21 mouse cellular contexts compared by ENCODE assay signal in genomic region chr5:104061936-104062772, GRCm38 (mm10). TPM values are rescaled to one million over a fixed set of nuclear protein-coding genes. Genes with fewer than 3 reads are reported as not detected.
DNase-seq lines count a peak whose midpoint lies in the region; ATAC-seq and TF ChIP-seq lines count a peak whose summit lies in the region.
"Had no signal": no experiment of that assay in that cellular context is flagged by ENCODE, and none has a peak within 500 bp of the region (broad histone marks: within the 10 kb centered on the region; RNA-seq: fewer than 3 reads in every experiment).

No protein-coding gene starts in this region.

- no peak overlapping the region for H3K27ac ChIP-seq in midbrain, postnatal 0 days (ENCODE audit: low read depth, low read length)
- no peak overlapping the region for H3K27ac ChIP-seq in midbrain, embryonic 13.5 days
- peak overlapping the region; percentile 90 for H3K27ac ChIP-seq in liver, embryonic 12.5 days
- no peak overlapping the region for H3K27ac ChIP-seq in intestine, embryonic 16.5 days (ENCODE audit: low read length)
- H3K27ac ChIP-seq: heart, embryonic 10.5 days; hindbrain, embryonic 10.5 days; neural tube, embryonic 15.5 days had no signal

- no peak for DNase-seq in frontal cortex, postnatal 10 days (ENCODE audit: low spot score in 2 of 2)
- DNase-seq in midbrain, postnatal 0 days (ENCODE audit: low spot score) = peak; percentile 60
- peak; percentile 82 for DNase-seq in testis, postnatal 14 days (ENCODE audit: low spot score)
- DNase-seq in cerebellum, postnatal 14 days = no peak
- DNase-seq: adrenal gland, adult 8-10 months; cerebellum, adult 11 months; kidney, adult 9 months; lung, postnatal 14 days had no signal

- no peaks in the 10 kb centered on the region for H3K27me3 ChIP-seq in midbrain, postnatal 0 days (ENCODE audit: insufficient read depth, low read length)
- no peaks in the 10 kb centered on the region for H3K27me3 ChIP-seq in midbrain, embryonic 13.5 days
- H3K27me3 ChIP-seq in liver, embryonic 12.5 days (replicated peaks) = no peaks in the 10 kb centered on the region
- no peaks in the 10 kb centered on the region for H3K27me3 ChIP-seq in intestine, embryonic 16.5 days (replicated peaks; ENCODE audit: control insufficient read depth, insufficient read depth, low read length)
- H3K27me3 ChIP-seq: neural tube, embryonic 15.5 days had no signal

- H3K9me3 ChIP-seq in midbrain, postnatal 0 days (ENCODE audit: low read length) = no peaks in the 10 kb centered on the region
- H3K9me3 ChIP-seq in midbrain, embryonic 13.5 days = no peaks in the 10 kb centered on the region
- H3K9me3 ChIP-seq in liver, embryonic 12.5 days (replicated peaks) = no peaks in the 10 kb centered on the region
- H3K9me3 ChIP-seq in intestine, embryonic 16.5 days (ENCODE audit: control insufficient read depth, low read length) = no peaks in the 10 kb centered on the region
- H3K9me3 ChIP-seq: heart, embryonic 10.5 days; hindbrain, embryonic 10.5 days; neural tube, embryonic 15.5 days had no signal

- no peak for TF ChIP-seq CTCF in midbrain, postnatal 0 days (IDR thresholded peaks at IDR 0.05)

- H3K4me3 ChIP-seq in midbrain, postnatal 0 days (ENCODE audit: low read depth, low read length) = no peak overlapping the region
- H3K4me3 ChIP-seq in midbrain, embryonic 13.5 days (replicated peaks) = no peak overlapping the region
- H3K4me3 ChIP-seq in liver, embryonic 12.5 days = no peak overlapping the region
- no peak overlapping the region for H3K4me3 ChIP-seq in intestine, embryonic 16.5 days (ENCODE audit: low read length)
- H3K4me3 ChIP-seq: heart, embryonic 10.5 days; hindbrain, embryonic 10.5 days; neural tube, embryonic 15.5 days had no signal

- peak; percentile 55; the same call in 1 of the 2 replicates for ATAC-seq in frontal cortex, adult (ENCODE audit: low TSS enrichment)
- peak; percentile 49; the same call in 1 of the 2 replicates for ATAC-seq in midbrain, postnatal 0 days (ENCODE audit: low FRiP score)
- no peak for ATAC-seq in midbrain, embryonic 13.5 days
- ATAC-seq in liver, embryonic 12.5 days = peak; percentile 63
- ATAC-seq in intestine, embryonic 16.5 days = no peak
- ATAC-seq: forebrain, embryonic 14.5 days; midbrain, embryonic 16.5 days had no signal

- H3K9ac ChIP-seq in midbrain, postnatal 0 days (replicated peaks; ENCODE audit: low read length, poor library complexity, severe bottlenecking) = no peak overlapping the region
- no peak overlapping the region for H3K9ac ChIP-seq in midbrain, embryonic 13.5 days (replicated peaks)
- peak overlapping the region; percentile 50 for H3K9ac ChIP-seq in liver, embryonic 12.5 days
- H3K9ac ChIP-seq in intestine, embryonic 16.5 days (ENCODE audit: low read depth, low read length) = no peak overlapping the region
- H3K9ac ChIP-seq: neural tube, embryonic 15.5 days had no signal

- H3K4me2 ChIP-seq in midbrain, postnatal 0 days (ENCODE audit: low read depth, low read length, poor library complexity, severe bottlenecking) = no peak overlapping the region
- H3K4me2 ChIP-seq in midbrain, embryonic 13.5 days (replicated peaks) = no peak overlapping the region
- peak overlapping the region; percentile 64 for H3K4me2 ChIP-seq in liver, embryonic 12.5 days
- H3K4me2 ChIP-seq in intestine, embryonic 16.5 days (ENCODE audit: low read depth, low read length) = no peak overlapping the region
- H3K4me2 ChIP-seq: neural tube, embryonic 15.5 days had no signal

- peaks cover 17% of the 10 kb centered on the region for H3K36me3 ChIP-seq in midbrain, postnatal 0 days (ENCODE audit: insufficient read depth, low read length)
- H3K36me3 ChIP-seq in midbrain, embryonic 13.5 days = peaks cover 53% of the 10 kb centered on the region
- peaks cover 70% of the 10 kb centered on the region for H3K36me3 ChIP-seq in liver, embryonic 12.5 days
- H3K36me3 ChIP-seq in intestine, embryonic 16.5 days (ENCODE audit: control insufficient read depth, insufficient read depth, low read length) = peaks cover 12% of the 10 kb centered on the region

- WGBS in midbrain, postnatal 0 days = 73% methylated on average over 13 of the region's 13 CpGs
- WGBS in midbrain, embryonic 13.5 days = 75% methylated on average over 13 of the region's 13 CpGs
- WGBS in liver, embryonic 12.5 days (ENCODE audit: insufficient replicate concordance) = 77% methylated on average over 13 of the region's 13 CpGs
- WGBS in intestine, embryonic 16.5 days = 86% methylated on average over 13 of the region's 13 CpGs

- no peaks in the 10 kb centered on the region for H3K4me1 ChIP-seq in midbrain, postnatal 0 days (ENCODE audit: insufficient read depth, low read length)
- H3K4me1 ChIP-seq in midbrain, embryonic 13.5 days (replicated peaks) = no peaks in the 10 kb centered on the region
- peaks cover 33% of the 10 kb centered on the region for H3K4me1 ChIP-seq in liver, embryonic 12.5 days
- no peaks in the 10 kb centered on the region for H3K4me1 ChIP-seq in intestine, embryonic 16.5 days (ENCODE audit: control insufficient read depth, insufficient read depth, low read length)
- H3K4me1 ChIP-seq: heart, embryonic 10.5 days; hindbrain, embryonic 10.5 days had no signal

RNA-seq across cellular contexts. Expression of gene Gm17660, which starts 15.3 kb away (rescaled TPM):
- total RNA-seq in midbrain, postnatal 0 days (2014; rRNA removed) = not detected in 2 replicates
- polyA plus RNA-seq in midbrain, postnatal 0 days (2015; fragmentation: Nextera tagmentation; extraction: Ambion mirVana) = 0.83 and 1.1 TPM in 2 replicates
- polyA plus RNA-seq in midbrain, embryonic 13.5 days (2015; fragmentation: Nextera tagmentation; extraction: Ambion mirVana) = not detected in 2 replicates
- not detected in 2 replicates for polyA plus RNA-seq in liver, embryonic 12.5 days (2016; fragmentation: Nextera tagmentation; extraction: Ambion mirVana)
- not detected in 2 replicates for polyA plus RNA-seq in intestine, embryonic 16.5 days (2015; fragmentation: Nextera tagmentation; extraction: Ambion mirVana)
- total RNA-seq: adrenal gland, adult 8-10 months; layer of hippocampus, postnatal 10 days had no signal
- polyA plus RNA-seq: embryonic facial prominence, embryonic 11.5 days; heart, embryonic 10.5 days; hindbrain, embryonic 10.5 days; limb, embryonic 11.5 days; midbrain, embryonic 16.5 days; neural tube, embryonic 15.5 days; small intestine, adult 2 months had no signal

RNA-seq across cellular contexts. Expression of gene Nudt9, which starts 16.0 kb away (rescaled TPM):
- total RNA-seq in midbrain, postnatal 0 days (2014; rRNA removed) = 48.8 and 48.9 TPM in 2 replicates
- 70.4 and 72.5 TPM in 2 replicates for polyA plus RNA-seq in midbrain, postnatal 0 days (2015; fragmentation: Nextera tagmentation; extraction: Ambion mirVana)
- polyA plus RNA-seq in midbrain, embryonic 13.5 days (2015; fragmentation: Nextera tagmentation; extraction: Ambion mirVana) = 54.8 and 58.2 TPM in 2 replicates
- 86.3 and 88.9 TPM in 2 replicates for polyA plus RNA-seq in liver, embryonic 12.5 days (2016; fragmentation: Nextera tagmentation; extraction: Ambion mirVana)
- 61.0 and 61.8 TPM in 2 replicates for polyA plus RNA-seq in intestine, embryonic 16.5 days (2015; fragmentation: Nextera tagmentation; extraction: Ambion mirVana)

RNA-seq across cellular contexts. Expression of gene Hsd17b11, which starts 40.4 kb away (rescaled TPM):
- total RNA-seq in midbrain, postnatal 0 days (2014; rRNA removed) = 16.3 and 16.4 TPM in 2 replicates
- polyA plus RNA-seq in midbrain, postnatal 0 days (2015; fragmentation: Nextera tagmentation; extraction: Ambion mirVana) = 3.6 and 4.7 TPM in 2 replicates
- 1.2 and 1.8 TPM in 2 replicates for polyA plus RNA-seq in midbrain, embryonic 13.5 days (2015; fragmentation: Nextera tagmentation; extraction: Ambion mirVana)
- polyA plus RNA-seq in liver, embryonic 12.5 days (2016; fragmentation: Nextera tagmentation; extraction: Ambion mirVana) = 1.5 and 1.7 TPM in 2 replicates
- 10.6 and 10.7 TPM in 2 replicates for polyA plus RNA-seq in intestine, embryonic 16.5 days (2015; fragmentation: Nextera tagmentation; extraction: Ambion mirVana)

RNA-seq across cellular contexts. Expression of gene Sparcl1, which starts 51.4 kb away (rescaled TPM):
- 438 and 529 TPM in 2 replicates for total RNA-seq in midbrain, postnatal 0 days (2014; rRNA removed)
- 358 and 444 TPM in 2 replicates for polyA plus RNA-seq in midbrain, postnatal 0 days (2015; fragmentation: Nextera tagmentation; extraction: Ambion mirVana)
- 72.8 and 84.5 TPM in 2 replicates for polyA plus RNA-seq in midbrain, embryonic 13.5 days (2015; fragmentation: Nextera tagmentation; extraction: Ambion mirVana)
- 3.0 and 3.8 TPM in 2 replicates for polyA plus RNA-seq in liver, embryonic 12.5 days (2016; fragmentation: Nextera tagmentation; extraction: Ambion mirVana)
- 191 and 194 TPM in 2 replicates for polyA plus RNA-seq in intestine, embryonic 16.5 days (2015; fragmentation: Nextera tagmentation; extraction: Ambion mirVana)

Comparison
In these comparisons a context has a peak if more than half of its experiments do, and no peak if none do; other contexts are left out.
1. ATAC-seq: peak in frontal cortex, adult (single experiment), midbrain, postnatal 0 days (single experiment) and liver, embryonic 12.5 days (single experiment); none in midbrain, embryonic 13.5 days (single experiment) and intestine, embryonic 16.5 days (single experiment).
2. DNase-seq: peak in midbrain, postnatal 0 days (single experiment) and testis, postnatal 14 days (single experiment); none in frontal cortex, postnatal 10 days (0 of 2) and cerebellum, postnatal 14 days (0 of 2).